Mouse (Mus musculus) embryonic facial prominence, embryonic 14.5 days (tissue): ENCODE results near the gene Smok3b. TPM values are rescaled to one million over a fixed set of nuclear protein-coding genes. Genes with fewer than 3 reads are reported as not detected.
"Not testable (repeated sequence)": the region's sequence is repeated elsewhere in the genome, so short reads cannot be mapped to it uniquely, and the experiment has no call there.

Source experiments
- ATAC-seq: fragments of 200-750 bp; cut with Nextera tagmentation; 2 replicates; pipeline ENCODE4 v1.8.0; 2017; ENCODE audit warnings: low read depth, moderate number of reproducible peaks, moderate TSS enrichment
- DNase-seq: peaks from one replicate; pipeline ENCODE4 v3.0.0-alpha.2; 2015; ENCODE audit warnings: low spot score
- H3K27ac ChIP-seq: fragments of 300-500 bp; sonication (generic); replicated peaks from 2 replicates; pipeline ENCODE4 v1.5.1; 2014; ENCODE audit warnings: low read depth, mild to moderate bottlenecking, low read length, moderate library complexity
- H3K27me3 ChIP-seq: fragments of 300-500 bp; sonication (generic); replicated peaks from 2 replicates; pipeline ENCODE4 v1.6.1; 2014; ENCODE audit warnings: low read length; ENCODE audit not compliant: control insufficient read depth, insufficient read depth
- H3K36me3 ChIP-seq: fragments of 300-500 bp; sonication (generic); 2 replicates; pipeline ENCODE4 v1.6.1; 2014; ENCODE audit warnings: low read length, mixed read lengths; ENCODE audit not compliant: control insufficient read depth, insufficient read depth
- H3K4me1 ChIP-seq: fragments of 300-500 bp; sonication (generic); 2 replicates; pipeline ENCODE4 v1.6.1; 2014; ENCODE audit warnings: antibody characterized with exemption, low read length; ENCODE audit not compliant: control insufficient read depth, insufficient read depth
- H3K4me2 ChIP-seq: fragments of 300-500 bp; sonication (generic); 2 replicates; pipeline ENCODE4 v1.6.1; 2014; ENCODE audit warnings: low read depth, mild to moderate bottlenecking, low read length, moderate library complexity, mixed read lengths
- H3K4me3 ChIP-seq: fragments of 300-500 bp; sonication (generic); 2 replicates; pipeline ENCODE4 v1.5.1; 2014; ENCODE audit warnings: low read depth, mild to moderate bottlenecking, low read length
- H3K9ac ChIP-seq: fragments of 300-500 bp; sonication (generic); 2 replicates; pipeline ENCODE4 v1.6.1; 2014; ENCODE audit warnings: low read depth, mild to moderate bottlenecking, low read length, moderate library complexity, mixed read lengths
- H3K9me3 ChIP-seq: fragments of 300-500 bp; sonication (generic); 2 replicates; pipeline ENCODE4 v1.6.1; 2016; ENCODE audit warnings: low read length; ENCODE audit not compliant: control insufficient read depth
- WGBS: fragments of 180-500 bp; shearing (Covaris S2); extraction: QIAGEN DNeasy Blood & Tissue Kit; methylation state at CpG from one replicate; pipeline ENCODE4 v1.1.7; 2014; 5-methylcytosine and 5-hydroxymethylcytosine counted together
- polyA plus RNA-seq: library from polyadenylated mRNA; unstranded; fragments of >200 nt; fragmentation: Nextera tagmentation; extraction: Ambion mirVana; gene quantifications from 2 replicates; pipeline ENCODE4 v1.2.1, GENCODE M21; 2014

Gene Smok3b
- polyA plus RNA-seq, 1 experiment from 2014 or later, result not detected

DNA sequence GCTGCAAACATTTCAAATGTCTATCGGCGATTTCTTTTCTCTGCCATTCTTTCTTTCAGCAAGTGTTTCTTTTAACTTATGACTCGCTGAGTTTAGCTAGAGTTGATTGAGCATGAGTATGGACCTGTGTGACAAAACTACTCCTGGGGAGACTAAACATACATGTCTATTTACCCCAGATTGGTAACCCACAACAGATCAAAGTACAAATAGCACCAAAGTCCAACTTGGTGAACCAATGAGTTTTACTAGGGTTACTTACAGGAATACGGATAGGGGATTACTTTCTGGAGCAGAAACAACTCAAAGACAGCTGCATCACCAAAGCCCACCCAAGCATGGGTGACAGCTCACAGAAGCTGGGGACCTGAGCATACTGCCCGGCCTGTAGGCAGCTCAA lies 11.8 kb upstream of the Smok3b start:
- no peak for ATAC-seq
- Histone ChIP-seq H3K9ac (no peak overlapping the region), H3K36me3 (no peaks in the 10 kb centered on the region), H3K27me3 (no peaks in the 10 kb centered on the region), H3K4me3 (no peak overlapping the region), H3K27ac (no peak overlapping the region), H3K4me1 (no peaks in the 10 kb centered on the region), H3K4me2 (no peak overlapping the region), H3K9me3 (no peaks in the 10 kb centered on the region)
- 83% methylated on average over 5 of the region's 5 CpGs for WGBS
- no peak for DNase-seq

DNA sequence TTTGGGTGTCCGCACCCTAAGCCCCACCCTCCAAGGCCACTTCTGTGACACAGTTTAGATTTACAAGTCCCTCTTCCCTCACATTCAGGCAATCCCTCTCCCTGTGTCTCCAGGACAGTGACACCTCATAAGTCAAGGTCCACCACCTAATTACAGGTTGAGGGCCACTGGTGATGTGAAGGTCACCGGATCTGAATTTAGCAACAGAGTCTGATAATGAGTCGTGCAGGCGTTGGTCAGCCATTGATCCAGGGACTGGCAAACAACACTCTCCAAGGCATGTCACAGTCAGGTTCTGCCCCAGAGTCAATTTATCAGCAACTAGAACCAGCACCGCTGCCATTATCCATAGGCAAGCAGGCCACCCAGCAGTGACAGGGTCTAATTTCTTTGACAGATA lies 8.8 kb upstream of the Smok3b start:
- no peaks in the 10 kb centered on the region for H3K4me1 ChIP-seq
- 91% methylated on average over 5 of the region's 5 CpGs for WGBS
- no peak overlapping the region for H3K9ac ChIP-seq
- H3K36me3 ChIP-seq, result no peaks in the 10 kb centered on the region
- no peak overlapping the region for H3K4me2 ChIP-seq
- no peak for ATAC-seq
- no peaks in the 10 kb centered on the region for H3K9me3 ChIP-seq
- H3K27me3 ChIP-seq, result no peaks in the 10 kb centered on the region
- no peak for DNase-seq
- no peak overlapping the region for H3K27ac ChIP-seq
- no peak overlapping the region for H3K4me3 ChIP-seq

DNA sequence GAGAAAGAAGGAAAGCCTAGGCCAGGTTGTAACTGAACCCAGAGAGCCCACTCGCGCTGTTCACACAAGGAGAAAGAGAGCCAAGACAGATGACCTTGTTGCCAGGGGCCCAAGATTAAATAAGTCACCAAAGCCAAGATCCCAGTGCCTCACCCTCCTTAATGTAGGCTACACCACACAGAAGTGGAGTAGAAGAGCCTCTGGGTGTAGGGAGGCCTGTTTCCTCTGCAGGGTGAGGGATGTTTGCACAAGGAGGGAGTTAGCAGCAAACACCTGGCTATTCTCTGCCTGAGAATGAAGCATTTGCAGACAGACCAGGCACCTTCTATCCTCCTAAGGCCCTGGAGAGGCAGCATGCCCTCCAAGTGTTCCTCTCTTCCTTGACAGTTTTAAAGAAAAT lies 4.7 kb upstream of the Smok3b start:
- H3K27me3 ChIP-seq, result no peaks in the 10 kb centered on the region
- H3K4me2 ChIP-seq, result no peak overlapping the region
- no peaks in the 10 kb centered on the region for H3K9me3 ChIP-seq
- no peak for DNase-seq
- ATAC-seq, result no peak
- no peaks in the 10 kb centered on the region for H3K4me1 ChIP-seq
- H3K9ac ChIP-seq, result no peak overlapping the region
- 87% methylated on average over 2 of the region's 2 CpGs for WGBS
- no peaks in the 10 kb centered on the region for H3K36me3 ChIP-seq
- no peak overlapping the region for H3K27ac ChIP-seq
- no peak overlapping the region for H3K4me3 ChIP-seq

DNA sequence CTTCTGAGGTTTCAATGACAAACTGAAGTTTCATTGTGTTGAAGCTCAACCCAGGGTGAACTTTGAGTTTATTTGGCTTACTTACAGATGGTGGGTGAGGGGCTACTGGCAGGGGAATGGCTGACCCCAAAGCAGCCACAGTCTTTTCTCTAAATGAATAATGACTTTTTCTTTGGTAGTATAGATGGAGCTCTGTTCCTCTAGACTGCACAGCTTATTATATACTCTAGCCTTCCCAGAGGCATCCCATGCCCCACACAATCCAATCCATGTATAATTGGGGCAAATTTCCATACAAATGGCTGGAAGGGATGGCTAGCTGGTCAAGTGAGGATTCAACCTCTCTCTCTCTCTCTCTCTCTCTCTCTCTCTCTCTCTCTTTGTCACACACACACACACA lies 4.2 kb upstream of the Smok3b start:
- no peaks in the 10 kb centered on the region for H3K9me3 ChIP-seq
- no peak overlapping the region for H3K4me2 ChIP-seq
- no peak overlapping the region for H3K9ac ChIP-seq
- H3K36me3 ChIP-seq, result no peaks in the 10 kb centered on the region
- DNase-seq (no peak), ATAC-seq (peak; percentile 60; the same call in 1 of the 2 replicates)
- no peaks in the 10 kb centered on the region for H3K4me1 ChIP-seq
- H3K27me3 ChIP-seq, result no peaks in the 10 kb centered on the region
- H3K4me3 ChIP-seq, result no peak overlapping the region
- H3K27ac ChIP-seq, result no peak overlapping the region

DNA sequence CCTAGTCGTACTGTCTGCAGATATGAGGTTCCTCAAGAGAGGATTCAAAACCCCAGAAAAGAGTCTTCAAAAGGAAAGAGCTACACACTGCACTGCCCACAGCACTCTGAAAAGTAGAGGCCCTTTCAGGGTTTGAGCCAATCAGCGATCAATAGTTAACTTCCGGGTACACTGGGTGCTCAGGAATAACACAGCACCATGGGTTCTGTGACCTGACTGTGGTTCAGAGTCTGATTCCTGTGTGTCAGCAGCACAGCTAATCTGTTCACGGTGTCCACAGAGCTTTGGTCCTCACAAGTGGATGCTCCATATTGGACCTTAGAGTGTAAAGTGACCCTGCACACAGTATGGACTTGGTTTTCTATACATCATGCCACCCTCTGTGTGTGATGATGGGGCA lies 1.7 kb upstream of the Smok3b start:
- not testable (repeated sequence) for ATAC-seq, H3K4me3 ChIP-seq, H3K4me2 ChIP-seq, H3K4me1 ChIP-seq, H3K9me3 ChIP-seq, DNase-seq, H3K9ac ChIP-seq, H3K27me3 ChIP-seq, H3K27ac ChIP-seq, H3K36me3 ChIP-seq
- WGBS, result 88% methylated on average over 3 of the region's 4 CpGs

DNA sequence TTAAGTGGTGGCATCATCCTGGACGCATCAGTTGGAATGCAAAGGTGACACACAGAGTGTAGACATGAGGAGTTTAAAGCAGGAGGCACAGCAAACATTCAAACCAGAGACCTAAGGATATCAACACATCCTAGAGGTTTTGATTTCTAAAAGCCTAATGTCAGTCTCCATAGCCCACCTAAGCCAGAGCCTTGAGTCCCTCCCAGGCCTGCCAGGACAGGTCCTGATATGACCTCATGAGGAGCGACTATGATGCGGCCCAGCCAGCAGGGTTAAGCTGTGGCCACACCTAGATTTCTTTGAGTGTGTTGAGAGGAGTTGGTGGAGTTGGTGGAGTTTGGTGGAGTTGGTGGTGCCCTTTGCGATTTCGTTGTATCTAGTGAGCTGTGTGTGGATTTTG lies 31.7 kb downstream of the Smok3b start, which contains the start of gene Smok3c:
TSS of gene Smok3c (plus strand) at position 301 of the 400 bp plus-strand sequence.
- H3K36me3 ChIP-seq, H3K4me1 ChIP-seq, H3K4me2 ChIP-seq, H3K27ac ChIP-seq, H3K4me3 ChIP-seq, H3K9me3 ChIP-seq, ATAC-seq, H3K27me3 ChIP-seq, DNase-seq, H3K9ac ChIP-seq: not testable (repeated sequence)
- WGBS, result no CpG with 5 or more reads among the region's 5 CpGs

DNA sequence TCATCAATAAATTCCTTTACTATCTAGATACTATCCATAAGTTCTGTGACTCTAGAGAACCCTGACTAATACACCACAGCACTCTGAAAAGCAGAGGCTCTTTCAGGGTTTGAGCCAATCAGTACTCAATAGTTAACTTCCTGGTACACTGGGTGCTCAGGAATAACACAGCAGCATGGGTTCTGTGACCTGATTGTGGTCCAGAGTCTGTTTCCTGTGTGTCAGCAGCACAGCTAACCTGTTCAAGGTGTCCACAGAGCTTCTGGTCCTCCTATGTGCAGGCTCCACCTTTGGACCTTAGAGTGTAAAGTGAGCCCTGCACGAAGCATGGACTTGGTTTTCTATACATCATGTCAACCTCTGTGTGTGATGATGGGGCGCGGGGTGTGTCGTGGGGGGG lies 52.6 kb downstream of the Smok3b start:
- no peak for ATAC-seq
- no peak for DNase-seq
- no peak overlapping the region for H3K4me3 ChIP-seq
- no peak overlapping the region for H3K9ac ChIP-seq
- WGBS, result 85% methylated on average over 4 of the region's 4 CpGs
- no peaks in the 10 kb centered on the region for H3K36me3 ChIP-seq
- no peak overlapping the region for H3K27ac ChIP-seq
- no peaks in the 10 kb centered on the region for H3K9me3 ChIP-seq
- no peak overlapping the region for H3K4me2 ChIP-seq
- no peaks in the 10 kb centered on the region for H3K4me1 ChIP-seq
- no peaks in the 10 kb centered on the region for H3K27me3 ChIP-seq

DNA sequence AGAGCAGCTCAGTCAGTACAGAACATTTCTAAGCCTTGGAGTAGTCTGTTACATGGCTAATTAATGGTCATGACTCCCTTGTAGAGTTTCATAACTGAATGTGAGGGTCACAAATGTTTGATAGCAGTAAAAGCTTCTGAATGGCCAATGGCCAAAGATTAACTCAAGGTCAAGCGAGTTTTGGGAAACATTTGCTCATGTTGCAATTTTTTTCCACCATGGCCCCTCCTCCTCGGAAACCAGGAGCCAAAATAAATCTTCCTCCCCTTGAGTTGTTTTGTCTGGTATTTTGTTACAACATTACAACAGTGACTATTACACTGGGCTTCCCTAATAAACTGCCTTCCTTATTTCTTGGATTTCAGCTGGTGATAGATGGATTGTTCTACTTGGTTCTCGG lies 54.5 kb downstream of the Smok3b start:
- Histone ChIP-seq H3K36me3 (no peaks in the 10 kb centered on the region), H3K4me3 (no peak overlapping the region), H3K4me2 (no peak overlapping the region), H3K27ac (no peak overlapping the region), H3K4me1 (no peaks in the 10 kb centered on the region), H3K9ac (no peak overlapping the region), H3K27me3 (no peaks in the 10 kb centered on the region), H3K9me3 (no peaks in the 10 kb centered on the region)
- ATAC-seq (no peak), DNase-seq (no peak)
- 66% methylated on average over 3 of the region's 3 CpGs for WGBS

DNA sequence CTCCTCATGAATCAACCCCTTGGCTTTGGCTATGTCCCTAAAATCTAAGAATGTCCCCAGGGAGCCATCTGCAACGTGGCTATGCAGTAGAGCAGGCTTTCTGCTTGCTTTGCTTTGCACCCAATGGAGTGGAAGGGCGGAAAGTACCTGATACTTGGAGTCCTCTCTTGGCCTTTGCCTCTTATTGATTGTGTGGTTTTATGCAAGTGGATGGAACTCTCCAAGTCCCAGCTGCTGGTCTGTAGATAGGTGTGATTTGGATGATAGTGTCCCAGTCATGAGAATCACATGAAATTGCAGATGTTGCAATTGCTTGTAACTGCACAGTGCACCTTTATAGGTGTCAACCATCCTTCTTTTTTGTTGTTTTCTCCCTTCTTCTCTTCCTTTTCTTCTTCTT lies 54.9 kb downstream of the Smok3b start:
- Histone ChIP-seq H3K4me1 (no peaks in the 10 kb centered on the region), H3K9me3 (no peaks in the 10 kb centered on the region), H3K4me2 (no peak overlapping the region), H3K27me3 (no peaks in the 10 kb centered on the region), H3K4me3 (no peak overlapping the region), H3K9ac (no peak overlapping the region), H3K36me3 (no peaks in the 10 kb centered on the region), H3K27ac (no peak overlapping the region)
- WGBS, result 57% methylated on average over 2 of the region's 2 CpGs
- ATAC-seq, result no peak
- no peak for DNase-seq
